Mouse (Mus musculus) spleen, postnatal 10 days (tissue): ENCODE data around the gene Banp.

Source experiments
- DNase-seq, 2 experiments: peaks; one replicate each; pipeline ENCODE4 v3.0.0; 2021 to 2022; ENCODE audit warnings: low spot score in 2 of 2

Gene Banp

GRCm38 (mm10) chr8:121980792-121981519, 31.4 kb downstream of the Banp start:
- no peak for DNase-seq

GRCm38 (mm10) chr8:121981520-121981895, 32.0 kb downstream of the Banp start:
- no peak for DNase-seq

GRCm38 (mm10) chr8:121985673-121986072, 36.1 kb downstream of the Banp start:
- DNase-seq = no peak

GRCm38 (mm10) chr8:121987892-121988291, 38.3 kb downstream of the Banp start:
- DNase-seq = no peak

- no peak for DNase-seq
Measured at GRCm38 (mm10) chr8:121990506-121991255, 41.1 kb downstream of the Banp start.

- DNase-seq = no peak
Measured at GRCm38 (mm10) chr8:121991611-121992010, 42.1 kb downstream of the Banp start.

GRCm38 (mm10) chr8:121992911-121993310, 43.4 kb downstream of the Banp start:
- DNase-seq = no peak

GRCm38 (mm10) chr8:121995112-121995511, 45.6 kb downstream of the Banp start:
- no peak for DNase-seq

- DNase-seq = no peak
Measured at GRCm38 (mm10) chr8:121995895-121996294, 46.3 kb downstream of the Banp start.

- no peak for DNase-seq
Measured at GRCm38 (mm10) chr8:121998631-121999030, 49.1 kb downstream of the Banp start.

- no peak for DNase-seq
Measured at GRCm38 (mm10) chr8:121999211-121999610, 49.7 kb downstream of the Banp start.

- DNase-seq = no peak
Measured at GRCm38 (mm10) chr8:122001339-122002115, 52.0 kb downstream of the Banp start.

- DNase-seq = no peak
Measured at GRCm38 (mm10) chr8:122003646-122004045, 54.1 kb downstream of the Banp start.

GRCm38 (mm10) chr8:122004131-122004530, 54.6 kb downstream of the Banp start:
- DNase-seq = no peak

- DNase-seq = no peak
Measured at GRCm38 (mm10) chr8:122005422-122006204, 56.1 kb downstream of the Banp start.

- no peak for DNase-seq
Measured at GRCm38 (mm10) chr8:122006688-122007484, 57.3 kb downstream of the Banp start.

- no peak for DNase-seq
Measured at GRCm38 (mm10) chr8:122008395-122008794, 58.8 kb downstream of the Banp start.

- DNase-seq = no peak
Measured at GRCm38 (mm10) chr8:122010638-122011037, 61.1 kb downstream of the Banp start.

- DNase-seq = no peak
Measured at GRCm38 (mm10) chr8:122011066-122011588, 61.6 kb downstream of the Banp start.

GRCm38 (mm10) chr8:122014606-122015005, 65.1 kb downstream of the Banp start:
- no peak for DNase-seq
